Mouse (Mus musculus) heart, postnatal 14 days (tissue): Measurements from ENCODE around the gene Cntfr. TPM values are rescaled to one million over a fixed set of nuclear protein-coding genes. Genes with fewer than 3 reads are reported as not detected.
"Not testable (repeated sequence)": the region's sequence is repeated elsewhere in the genome, so short reads cannot be mapped to it uniquely, and the experiment has no call there.

Experiments used
- DNase-seq, 2 experiments: peaks; one replicate each; pipeline ENCODE4 v3.0.0; 2021 to 2022
- intact Hi-C: fragments of 180-260 bp; cut with DNase I; formaldehyde crosslinking; loops from one replicate; pipeline ENCODE4 v1.15.1; 2025
- total RNA-seq, 2 experiments: library from RNA; stranded (reverse); gene quantifications; 2 replicates each; pipeline ENCODE4 v1.2.3; 2021

Cntfr gene
- total RNA-seq, 2 experiments from 2014 or later: 2.0 to 5.1 TPM

GRCm38 (mm10) chr4:41711705-41712375, 15.0 kb upstream of the Cntfr start:
- intact Hi-C loops: no loop called here
- no peak for DNase-seq

DNA sequence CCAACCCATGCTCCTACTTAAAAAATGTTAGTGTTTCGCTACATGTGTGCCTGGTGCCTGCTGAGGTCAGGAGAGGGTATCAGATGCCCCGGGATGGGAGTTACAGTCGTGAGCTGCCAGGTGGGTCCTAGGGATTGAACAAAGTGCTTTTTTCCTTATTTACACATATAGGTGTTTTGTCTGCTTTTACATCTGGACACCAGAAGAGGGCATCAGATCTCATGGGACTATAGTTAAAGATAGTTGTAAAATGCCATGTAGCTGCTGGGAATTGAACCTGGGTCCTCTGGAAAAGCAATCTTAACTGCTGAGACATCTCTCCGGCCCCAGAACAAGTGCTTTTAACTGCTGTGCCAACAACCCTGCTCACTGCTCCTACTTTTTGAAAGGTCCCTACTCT, 13.3 kb upstream of the Cntfr start:
- intact Hi-C loops: no loop called here
- no peak for DNase-seq

DNA sequence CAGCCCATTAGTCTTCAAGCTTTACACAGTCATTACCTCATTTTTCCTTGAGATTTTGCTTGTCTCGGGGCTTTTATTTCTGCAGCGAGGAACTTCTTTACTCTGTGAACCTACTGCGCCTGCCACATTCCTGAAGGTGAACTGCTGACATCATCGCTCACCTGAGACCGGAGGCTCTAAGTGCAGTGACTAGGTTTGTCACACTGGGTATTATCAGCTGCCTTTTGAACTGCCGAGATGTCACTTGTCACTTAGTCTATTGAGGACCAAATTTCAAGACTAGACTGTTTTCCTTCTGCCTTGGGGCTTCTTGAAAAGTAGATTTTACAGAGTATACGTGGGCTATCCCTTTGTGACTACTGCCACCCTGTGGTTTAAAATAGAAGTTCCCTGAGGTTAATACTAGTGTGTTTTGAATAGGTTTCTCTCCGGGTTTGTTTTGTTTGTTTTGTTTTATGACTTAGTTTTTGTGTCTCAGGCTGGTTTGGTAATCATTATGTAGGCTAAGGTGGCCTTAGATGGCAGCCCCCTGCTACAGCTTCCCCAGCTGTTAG, 11.4 kb upstream of the Cntfr start:
- intact Hi-C loops: loop anchor here (2.0 to 5.0 kb wide), 3 partner anchors 55 to 239 kb away; no protein-coding TSS in a partner anchor
- peak in 1 of 2 experiments; percentile 62 for DNase-seq

DNA sequence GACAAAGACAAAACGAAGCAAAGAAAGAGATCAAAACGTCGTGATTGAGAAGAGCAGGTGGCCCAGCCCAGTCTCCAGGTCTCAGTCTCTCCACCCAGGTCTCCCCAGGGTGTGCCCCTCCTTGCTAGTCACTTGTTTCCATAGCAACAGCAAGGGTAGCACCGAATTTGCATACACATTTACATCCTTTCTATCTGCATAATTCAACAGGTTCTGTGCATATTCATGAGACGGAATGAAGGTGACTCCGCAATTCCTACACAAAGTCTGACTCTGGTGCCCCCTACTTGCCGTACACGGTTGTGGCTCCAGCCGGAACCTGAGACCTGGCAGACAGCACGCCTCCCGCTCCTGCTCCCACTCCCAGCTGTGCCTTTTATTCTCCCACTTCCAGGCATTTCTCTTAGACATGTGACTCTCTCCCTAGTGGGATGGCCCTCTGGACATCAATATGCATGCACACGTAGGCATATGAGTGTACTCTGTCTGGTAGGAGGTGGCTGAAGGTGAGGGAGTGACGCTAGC, 10.2 kb upstream of the Cntfr start:
- intact Hi-C loops: loop anchor here (2.0 to 5.0 kb wide), 2 partner anchors 95 to 152 kb away; no protein-coding TSS in a partner anchor
- DNase-seq: peak; percentile 47 to 64

GRCm38 (mm10) chr4:41705922-41706754, 9.2 kb upstream of the Cntfr start:
- intact Hi-C loops: loop anchor here (2.0 to 5.0 kb wide), 2 partner anchors 94 to 151 kb away; no protein-coding TSS in a partner anchor
- no peak for DNase-seq

DNA sequence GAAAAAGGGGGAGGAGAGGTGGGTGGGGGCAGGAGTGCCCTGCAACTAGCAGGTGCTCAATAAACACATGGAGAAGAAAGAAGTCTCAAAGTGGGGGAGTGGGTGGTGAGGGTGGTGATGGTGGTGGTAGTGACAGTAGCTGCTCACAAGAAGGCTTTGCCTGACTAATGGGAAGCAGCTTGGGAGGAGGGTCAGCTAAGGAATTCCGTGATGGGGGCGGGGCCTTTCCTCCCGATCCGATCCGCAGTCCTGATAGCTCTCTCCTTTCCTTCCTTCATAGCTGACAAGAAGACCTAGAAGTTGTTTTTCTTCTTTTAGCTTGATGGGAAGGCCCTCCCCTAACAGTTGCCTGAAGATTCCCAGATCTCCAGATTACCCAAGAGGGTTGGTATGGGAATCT, 7.8 kb upstream of the Cntfr start:
- DNase-seq: no peak
- intact Hi-C loops: loop anchor here (5.0 kb wide), 1 partner anchor 92 kb away; no protein-coding TSS in a partner anchor

DNA sequence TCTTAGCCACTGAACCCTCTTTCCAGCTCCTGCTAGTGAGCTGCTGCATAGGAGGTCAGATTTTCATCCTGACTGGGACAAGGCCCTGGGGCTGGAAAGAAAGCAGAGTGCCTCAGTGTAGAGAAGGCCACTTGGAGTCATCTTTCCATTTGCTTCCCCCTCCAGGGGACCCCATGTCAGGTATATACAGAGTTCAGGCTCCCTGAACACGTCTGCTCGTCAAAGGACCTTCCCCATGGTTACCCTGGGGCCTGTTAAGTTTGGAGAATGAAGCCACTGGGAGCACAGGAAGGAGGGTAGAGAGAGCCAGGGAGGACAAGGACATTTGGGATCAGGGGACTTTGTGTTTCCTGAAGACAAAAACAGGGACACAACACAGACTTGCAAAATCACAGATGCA, 5.3 kb upstream of the Cntfr start:
- DNase-seq, intact Hi-C loops: not testable (repeated sequence)

DNA sequence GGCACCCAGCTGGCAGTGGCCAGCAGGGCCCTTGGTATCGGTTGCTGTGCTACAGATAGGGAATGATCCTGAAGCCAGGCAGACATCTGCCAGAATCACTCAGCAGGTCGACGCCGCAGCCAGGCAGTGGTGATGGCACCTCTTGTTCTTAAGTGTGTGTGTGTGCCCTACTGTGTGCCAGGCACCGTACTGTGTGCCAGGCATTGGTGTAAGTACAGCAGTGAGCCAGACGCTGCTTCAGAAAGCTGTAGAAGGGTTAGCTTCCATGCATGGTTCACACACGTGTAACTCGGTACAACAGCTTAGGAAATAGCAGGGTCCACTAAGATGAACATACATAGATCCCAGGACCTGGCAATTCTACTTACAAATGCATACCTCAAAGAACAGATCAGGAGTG, 3.3 kb upstream of the Cntfr start:
- DNase-seq, intact Hi-C loops: not testable (repeated sequence)

DNA sequence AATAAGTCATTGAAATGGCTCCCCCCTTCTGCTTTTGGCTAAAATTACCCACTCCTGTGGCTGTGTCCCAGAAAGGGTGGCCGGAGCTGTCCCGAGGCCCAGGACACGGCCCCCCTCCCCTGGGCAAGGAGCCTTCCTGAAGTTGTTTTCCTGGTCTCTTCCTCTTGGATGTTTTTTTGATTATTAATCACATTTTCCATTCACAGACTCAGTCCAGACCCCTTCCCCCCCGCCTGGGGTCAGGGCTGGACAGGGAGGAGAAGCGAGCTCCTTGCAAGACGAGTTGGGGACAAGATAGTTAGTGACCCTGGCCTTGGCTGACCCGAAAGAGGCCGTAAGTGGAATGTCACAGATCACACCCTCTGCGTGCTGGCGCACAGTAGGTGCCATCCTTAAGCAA, 2.9 kb upstream of the Cntfr start, which contains the start of gene Il11ra1:
Il11ra1 (plus strand) TSS at position 207 of the 400 bp plus-strand sequence.
- intact Hi-C loops, DNase-seq: not testable (repeated sequence)

GRCm38 (mm10) chr4:41698421-41699016, 1.6 kb upstream of the Cntfr start:
- DNase-seq: peak; percentile 60 to 70
- intact Hi-C loops: not testable (repeated sequence)

GRCm38 (mm10) chr4:41696452-41696851, 437 bp downstream of the Cntfr start:
- intact Hi-C loops: loop anchor here (2.0 kb wide), 1 partner anchor 42 kb away; no protein-coding TSS in a partner anchor
- DNase-seq: not testable (repeated sequence)

DNA sequence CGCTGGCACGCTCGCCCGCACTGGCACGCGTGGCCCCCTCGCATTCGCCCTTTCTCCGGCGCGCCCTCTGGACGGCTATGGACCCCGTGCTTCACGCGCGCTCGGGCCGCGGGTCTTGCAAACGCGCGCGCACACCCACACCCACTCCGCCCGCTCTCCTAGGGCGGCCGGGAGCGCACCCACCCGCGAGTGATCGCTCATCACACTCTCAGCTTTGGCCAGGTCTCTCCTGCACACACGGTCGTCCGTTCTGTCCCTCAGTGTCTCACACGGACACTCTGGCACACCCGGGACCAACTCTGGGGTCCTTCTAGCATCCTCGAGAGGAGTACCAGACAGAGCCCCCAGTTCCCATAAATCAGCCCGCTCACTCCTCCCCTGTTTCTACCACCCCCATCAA, 1.1 kb downstream of the Cntfr start:
- not testable (repeated sequence) for DNase-seq
- intact Hi-C loops: loop anchor here (2.0 kb wide), 1 partner anchor 41 kb away; no protein-coding TSS in a partner anchor

- DNase-seq, intact Hi-C loops: not testable (repeated sequence)
These were observed 3.4 kb downstream of the Cntfr start for GRCm38 (mm10) chr4:41693511-41693910.

DNA sequence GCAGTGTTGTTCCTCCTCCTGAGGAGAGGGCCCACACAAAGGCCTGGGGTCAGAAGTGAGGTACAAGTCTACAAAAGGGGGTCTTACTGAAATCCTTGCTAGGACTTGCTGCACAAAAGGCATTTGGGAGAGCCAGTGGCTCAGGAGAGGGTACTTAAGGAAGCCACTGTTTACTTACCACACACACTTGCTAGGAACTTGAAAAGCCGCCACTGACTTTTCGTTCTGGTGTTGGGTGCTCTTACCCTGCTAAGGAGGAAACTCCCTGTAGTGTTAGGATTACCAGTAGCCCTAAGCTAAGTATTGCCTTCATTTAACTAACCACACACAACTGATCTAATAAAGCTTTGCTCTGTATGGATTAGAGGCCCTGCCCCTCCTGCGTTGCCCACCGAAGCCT, 6.9 kb downstream of the Cntfr start:
- DNase-seq, intact Hi-C loops: not testable (repeated sequence)

GRCm38 (mm10) chr4:41688562-41688961, 8.3 kb downstream of the Cntfr start:
- intact Hi-C loops, DNase-seq: not testable (repeated sequence)

- intact Hi-C loops, DNase-seq: not testable (repeated sequence)
These were observed 10.9 kb downstream of the Cntfr start for GRCm38 (mm10) chr4:41685882-41686492.

DNA sequence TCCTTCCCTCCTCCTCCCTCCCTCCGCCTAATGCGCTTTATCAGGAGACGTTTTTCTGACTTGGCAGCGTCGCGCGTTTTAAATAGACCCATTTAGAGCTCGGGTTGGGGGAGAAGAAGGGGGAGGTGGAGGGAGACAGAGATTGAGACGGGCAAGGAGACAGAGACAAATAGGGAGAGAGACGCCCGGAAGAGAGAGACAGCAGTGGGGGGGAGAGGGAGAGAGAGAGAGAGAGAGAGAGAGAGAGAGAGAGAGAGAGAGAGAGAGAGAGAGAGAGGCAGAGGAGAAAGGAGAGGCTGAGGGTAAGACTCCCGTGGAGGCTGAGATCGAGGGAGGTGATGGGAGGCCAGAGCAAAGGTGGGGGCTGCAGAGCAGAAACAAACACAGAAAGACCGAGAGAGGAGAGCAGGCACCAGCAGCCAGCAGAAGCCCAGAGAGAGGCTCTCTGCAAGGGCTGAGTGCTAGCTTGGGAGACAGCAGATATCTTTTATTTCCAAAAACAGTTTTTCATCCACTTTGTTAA, 11.9 kb downstream of the Cntfr start:
- intact Hi-C loops, DNase-seq: not testable (repeated sequence)

DNA sequence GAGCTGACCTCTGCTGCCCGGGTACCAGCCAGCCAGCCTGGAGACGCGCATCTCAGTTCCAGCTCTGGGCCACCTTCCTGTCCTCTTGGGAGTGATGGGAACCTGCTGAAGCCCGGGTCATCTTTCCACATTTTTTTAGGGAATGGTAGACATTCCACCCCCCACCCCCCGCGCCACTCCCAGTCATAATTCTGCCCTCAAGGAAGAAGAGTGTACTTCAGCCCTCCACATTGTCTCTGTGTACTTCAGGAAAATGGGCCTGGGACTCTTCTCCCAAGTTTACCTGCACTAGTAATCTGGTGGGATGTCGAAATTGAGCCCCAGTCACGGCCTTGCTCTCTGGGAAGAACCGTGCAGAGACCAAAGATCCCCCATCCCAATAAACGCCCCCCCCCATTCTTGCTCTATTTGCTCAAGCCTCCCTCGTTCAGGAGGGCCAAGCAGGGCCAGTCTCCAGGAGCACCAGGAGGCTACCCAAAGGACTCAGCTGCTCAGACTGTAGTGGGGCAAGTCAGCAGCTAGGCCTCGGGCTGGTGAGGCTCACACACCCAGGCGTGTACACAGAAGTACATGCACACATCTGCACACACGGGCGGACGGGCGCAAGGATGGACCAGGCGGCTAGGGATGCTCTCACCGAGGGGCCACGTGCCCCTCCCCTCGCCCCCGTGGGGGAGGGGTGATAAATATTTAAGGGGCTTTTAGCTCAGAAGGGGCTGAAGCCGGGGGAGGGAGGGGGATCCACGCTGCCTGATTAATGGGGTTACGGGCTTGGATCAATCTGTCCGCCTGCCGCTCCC, 12.6 kb downstream of the Cntfr start:
- DNase-seq, intact Hi-C loops: not testable (repeated sequence)

DNA sequence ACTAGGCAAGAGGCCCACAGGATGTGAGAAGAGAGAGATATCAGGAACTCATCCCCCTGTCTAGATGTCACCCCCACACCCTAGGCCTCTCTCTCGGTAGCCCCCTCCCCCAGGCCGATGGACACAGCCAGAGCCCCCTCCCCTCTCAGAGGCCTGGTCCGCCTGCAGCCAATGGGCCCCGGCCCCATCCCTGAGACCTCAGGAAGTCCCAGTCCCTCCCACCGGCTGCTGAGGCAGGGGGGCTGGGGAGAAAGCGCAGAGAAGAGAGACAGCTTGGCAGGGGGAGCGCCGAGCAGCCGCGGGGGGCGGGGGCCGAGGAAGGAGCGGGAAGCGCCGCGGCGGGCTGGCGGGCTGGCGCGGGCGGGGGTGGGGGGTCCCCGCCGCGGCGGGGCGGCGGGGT, 13.6 kb downstream of the Cntfr start:
- DNase-seq, intact Hi-C loops: not testable (repeated sequence)
